Mouse (Mus musculus) left cerebral cortex, adult 18-20 months (tissue): ENCODE results near the gene Serpina3m. TPM values are rescaled to one million over a fixed set of nuclear protein-coding genes. Genes with fewer than 3 reads are reported as not detected.
A peak's percentile ranks its signal among the peaks of the same experiment; 100 is the strongest.
"Not testable (repeated sequence)": the region's sequence is repeated elsewhere in the genome, so short reads cannot be mapped to it uniquely, and the experiment has no call there.

Experiments used
- DNase-seq, 2 experiments: peaks; one replicate each; pipeline ENCODE4 v3.0.0; 2021 to 2022; ENCODE audit warnings: low spot score in 2 of 2, mixed read lengths in 1 of 2
- total RNA-seq, 2 experiments: library from RNA; stranded (reverse); gene quantifications; 2 replicates each; pipeline ENCODE4 v1.2.3; 2021

Gene Serpina3m
- total RNA-seq, 2 experiments from 2014 or later: 0.21 TPM; not detected in 1

- not testable (repeated sequence) for DNase-seq
These were observed 48.6 kb downstream of the Serpina3m start for GRCm38 (mm10) chr12:104386878-104387277.

- DNase-seq: no peak
These were observed 50.2 kb downstream of the Serpina3m start for GRCm38 (mm10) chr12:104388477-104388876.

GRCm38 (mm10) chr12:104391057-104391456 lies 52.8 kb downstream of the Serpina3m start:
- DNase-seq: not testable (repeated sequence)

GRCm38 (mm10) chr12:104403968-104404367 lies 65.7 kb downstream of the Serpina3m start:
- DNase-seq: no peak

- peak in 1 of 2 experiments; percentile 12 for DNase-seq
These were observed 68.2 kb downstream of the Serpina3m start, which contains the start of gene Serpina3n for GRCm38 (mm10) chr12:104406454-104406885. Gene Serpina3n (plus strand): TSS chr12:104406729.

- DNase-seq: no peak
These were observed 74.2 kb downstream of the Serpina3m start for GRCm38 (mm10) chr12:104412507-104412906.

- DNase-seq: peak in 1 of 2 experiments; percentile 14
These were observed 76.3 kb downstream of the Serpina3m start for GRCm38 (mm10) chr12:104414576-104414975.

GRCm38 (mm10) chr12:104415625-104416315 lies 77.5 kb downstream of the Serpina3m start:
- peak; percentile 66 to 71 for DNase-seq

GRCm38 (mm10) chr12:104418340-104419135 lies 80.3 kb downstream of the Serpina3m start:
- DNase-seq: peak; percentile 80 to 91

GRCm38 (mm10) chr12:104419136-104419462 lies 80.8 kb downstream of the Serpina3m start:
- no peak for DNase-seq

- DNase-seq: no peak
These were observed 84.5 kb downstream of the Serpina3m start for GRCm38 (mm10) chr12:104422615-104423392.

- DNase-seq: no peak
These were observed 87.3 kb downstream of the Serpina3m start for GRCm38 (mm10) chr12:104425591-104425990.

GRCm38 (mm10) chr12:104426915-104427314 lies 88.6 kb downstream of the Serpina3m start:
- peak; percentile 21 to 36 for DNase-seq

GRCm38 (mm10) chr12:104431359-104431758 lies 93.1 kb downstream of the Serpina3m start:
- no peak for DNase-seq

GRCm38 (mm10) chr12:104433214-104433613 lies 94.9 kb downstream of the Serpina3m start:
- DNase-seq: no peak

GRCm38 (mm10) chr12:104433951-104434735 lies 95.9 kb downstream of the Serpina3m start:
- DNase-seq: no peak

- DNase-seq: peak; percentile 90
These were observed 101.9 kb downstream of the Serpina3m start for GRCm38 (mm10) chr12:104440087-104440760.

- DNase-seq: no peak
These were observed 105.4 kb downstream of the Serpina3m start for GRCm38 (mm10) chr12:104443716-104444115.
